Mouse (Mus musculus): ENCODE results near the gene Actl7b. TPM values are rescaled to one million over a fixed set of nuclear protein-coding genes. Genes with fewer than 3 reads are reported as not detected.

Actl7b gene
- polyA plus RNA-seq, 1 experiment from 2014 or later: not detected

GRCm38 (mm10) chr4:56719456-56719855 is 21.8 kb downstream of the Actl7b start:
- Histone ChIP-seq H3K4me2 (no peak overlapping the region), H3K9ac (ENCODE audit: low read length) (no peak overlapping the region), H3K27me3 (ENCODE audit: control insufficient read depth, insufficient read depth, low read length) (no peaks in the 10 kb centered on the region), H3K27ac (ENCODE audit: low read depth, low read length) (no peak overlapping the region), H3K36me3 (ENCODE audit: control insufficient read depth, insufficient read depth, low read length) (no peaks in the 10 kb centered on the region), H3K4me3 (ENCODE audit: low read depth, low read length) (no peak overlapping the region), H3K4me1 (ENCODE audit: control insufficient read depth, insufficient read depth, low read length) (no peaks in the 10 kb centered on the region), H3K9me3 (ENCODE audit: control insufficient read depth, low read length) (no peaks in the 10 kb centered on the region)
- ATAC-seq (ENCODE audit: low FRiP score) (no peak), DNase-seq (ENCODE audit: low spot score, missing footprints) (no peak)
- 68% methylated on average over 9 of the region's 9 CpGs for WGBS

GRCm38 (mm10) chr4:56718573-56719442 is 22.4 kb downstream of the Actl7b start:
- Histone ChIP-seq H3K4me1 (ENCODE audit: control insufficient read depth, insufficient read depth, low read length) (no peaks in the 10 kb centered on the region), H3K4me3 (ENCODE audit: low read depth, low read length) (no peak overlapping the region), H3K9me3 (ENCODE audit: control insufficient read depth, low read length) (no peaks in the 10 kb centered on the region), H3K27me3 (ENCODE audit: control insufficient read depth, insufficient read depth, low read length) (no peaks in the 10 kb centered on the region), H3K27ac (ENCODE audit: low read depth, low read length) (no peak overlapping the region), H3K4me2 (no peak overlapping the region), H3K9ac (ENCODE audit: low read length) (no peak overlapping the region), H3K36me3 (ENCODE audit: control insufficient read depth, insufficient read depth, low read length) (no peaks in the 10 kb centered on the region)
- 82% methylated on average over 12 of the region's 12 CpGs for WGBS
- no peak for DNase-seq (ENCODE audit: low spot score, missing footprints)
- no peak for ATAC-seq (ENCODE audit: low FRiP score)

- Histone ChIP-seq H3K4me3 (ENCODE audit: low read depth, low read length) (no peak overlapping the region), H3K27ac (ENCODE audit: low read depth, low read length) (no peak overlapping the region), H3K9ac (ENCODE audit: low read length) (no peak overlapping the region), H3K4me2 (no peak overlapping the region), H3K36me3 (ENCODE audit: control insufficient read depth, insufficient read depth, low read length) (no peaks in the 10 kb centered on the region), H3K27me3 (ENCODE audit: control insufficient read depth, insufficient read depth, low read length) (no peaks in the 10 kb centered on the region), H3K9me3 (ENCODE audit: control insufficient read depth, low read length) (no peaks in the 10 kb centered on the region), H3K4me1 (ENCODE audit: control insufficient read depth, insufficient read depth, low read length) (no peaks in the 10 kb centered on the region)
- DNase-seq (ENCODE audit: low spot score, missing footprints) (no peak), ATAC-seq (ENCODE audit: low FRiP score) (no peak)
- 92% methylated on average over 3 of the region's 3 CpGs for WGBS
Measured at GRCm38 (mm10) chr4:56717932-56718331, 23.3 kb downstream of the Actl7b start.

GRCm38 (mm10) chr4:56716801-56717200 is 24.4 kb downstream of the Actl7b start:
- Histone ChIP-seq H3K9ac (ENCODE audit: low read length) (no peak overlapping the region), H3K27ac (ENCODE audit: low read depth, low read length) (no peak overlapping the region), H3K4me1 (ENCODE audit: control insufficient read depth, insufficient read depth, low read length) (no peaks in the 10 kb centered on the region), H3K27me3 (ENCODE audit: control insufficient read depth, insufficient read depth, low read length) (no peaks in the 10 kb centered on the region), H3K36me3 (ENCODE audit: control insufficient read depth, insufficient read depth, low read length) (no peaks in the 10 kb centered on the region), H3K4me2 (no peak overlapping the region), H3K9me3 (ENCODE audit: control insufficient read depth, low read length) (no peaks in the 10 kb centered on the region), H3K4me3 (ENCODE audit: low read depth, low read length) (no peak overlapping the region)
- DNase-seq (ENCODE audit: low spot score, missing footprints) (no peak), ATAC-seq (ENCODE audit: low FRiP score) (no peak)
- 66% methylated on average over 5 of the region's 5 CpGs for WGBS

GRCm38 (mm10) chr4:56713155-56713554 is 28.1 kb downstream of the Actl7b start:
- Histone ChIP-seq H3K4me1 (ENCODE audit: control insufficient read depth, insufficient read depth, low read length) (peaks cover 2% of the 10 kb centered on the region; the same call in 1 of the 2 replicates), H3K36me3 (ENCODE audit: control insufficient read depth, insufficient read depth, low read length) (no peaks in the 10 kb centered on the region), H3K9me3 (ENCODE audit: control insufficient read depth, low read length) (no peaks in the 10 kb centered on the region), H3K9ac (ENCODE audit: low read length) (no peak overlapping the region), H3K4me3 (ENCODE audit: low read depth, low read length) (no peak overlapping the region), H3K27me3 (ENCODE audit: control insufficient read depth, insufficient read depth, low read length) (no peaks in the 10 kb centered on the region), H3K4me2 (no peak overlapping the region), H3K27ac (ENCODE audit: low read depth, low read length) (no peak overlapping the region)
- 86% methylated on average over 3 of the region's 3 CpGs for WGBS
- DNase-seq (ENCODE audit: low spot score, missing footprints) (no peak), ATAC-seq (ENCODE audit: low FRiP score) (no peak)

GRCm38 (mm10) chr4:56702234-56702633 is 39.0 kb downstream of the Actl7b start:
- no peak overlapping the region for H3K4me3 ChIP-seq (ENCODE audit: low read depth, low read length)
- H3K9me3 ChIP-seq (ENCODE audit: control insufficient read depth, low read length): no peaks in the 10 kb centered on the region
- peak; percentile 87 for DNase-seq (ENCODE audit: low spot score, missing footprints)
- ATAC-seq (ENCODE audit: low FRiP score): peak; percentile 57; the same call in 1 of the 2 replicates
- no peak overlapping the region for H3K9ac ChIP-seq (ENCODE audit: low read length)
- H3K4me2 ChIP-seq: peak overlapping the region; percentile 16; the same call in 1 of the 2 replicates
- no peak overlapping the region for H3K27ac ChIP-seq (ENCODE audit: low read depth, low read length)
- no peaks in the 10 kb centered on the region for H3K27me3 ChIP-seq (ENCODE audit: control insufficient read depth, insufficient read depth, low read length)
- 2% methylated on average over 10 of the region's 10 CpGs for WGBS
- no peaks in the 10 kb centered on the region for H3K36me3 ChIP-seq (ENCODE audit: control insufficient read depth, insufficient read depth, low read length)
- peaks cover 5% of the 10 kb centered on the region for H3K4me1 ChIP-seq (ENCODE audit: control insufficient read depth, insufficient read depth, low read length)

GRCm38 (mm10) chr4:56698671-56699070 is 42.6 kb downstream of the Actl7b start:
- Histone ChIP-seq H3K36me3 (ENCODE audit: control insufficient read depth, insufficient read depth, low read length) (no peaks in the 10 kb centered on the region), H3K4me2 (no peak overlapping the region), H3K9ac (ENCODE audit: low read length) (no peak overlapping the region), H3K4me3 (ENCODE audit: low read depth, low read length) (no peak overlapping the region), H3K27me3 (ENCODE audit: control insufficient read depth, insufficient read depth, low read length) (no peaks in the 10 kb centered on the region), H3K9me3 (ENCODE audit: control insufficient read depth, low read length) (no peaks in the 10 kb centered on the region), H3K4me1 (ENCODE audit: control insufficient read depth, insufficient read depth, low read length) (no peaks in the 10 kb centered on the region; the same call in 1 of the 2 replicates), H3K27ac (ENCODE audit: low read depth, low read length) (no peak overlapping the region)
- WGBS: 74% methylated on average over 5 of the region's 5 CpGs
- DNase-seq (ENCODE audit: low spot score, missing footprints) (no peak), ATAC-seq (ENCODE audit: low FRiP score) (no peak)

- Histone ChIP-seq H3K36me3 (ENCODE audit: control insufficient read depth, insufficient read depth, low read length) (no peaks in the 10 kb centered on the region), H3K4me2 (no peak overlapping the region), H3K4me3 (ENCODE audit: low read depth, low read length) (no peak overlapping the region), H3K9ac (ENCODE audit: low read length) (no peak overlapping the region), H3K9me3 (ENCODE audit: control insufficient read depth, low read length) (no peaks in the 10 kb centered on the region), H3K27me3 (ENCODE audit: control insufficient read depth, insufficient read depth, low read length) (no peaks in the 10 kb centered on the region), H3K4me1 (ENCODE audit: control insufficient read depth, insufficient read depth, low read length) (no peaks in the 10 kb centered on the region), H3K27ac (ENCODE audit: low read depth, low read length) (no peak overlapping the region)
- DNase-seq (ENCODE audit: low spot score, missing footprints) (no peak), ATAC-seq (ENCODE audit: low FRiP score) (no peak)
- 83% methylated on average over 7 of the region's 7 CpGs for WGBS
Measured at GRCm38 (mm10) chr4:56696401-56696800, 44.8 kb downstream of the Actl7b start.

All from midbrain, embryonic 11.5 days (tissue).